Mouse (Mus musculus) cerebellum, postnatal 14 days (tissue): ENCODE measurements at regions not wholly inside any gene's neighbourhood (a gene's known extent, or its start where the extent isn't known, plus 50 kb on each side); places are given as distances from the start of the nearest gene placed in this dataset.
"Not testable (repeated sequence)": the region's sequence is repeated elsewhere in the genome, so short reads cannot be mapped to it uniquely, and the experiment has no call there.

Experiments used
- DNase-seq, 2 experiments: peaks; one replicate each; pipeline ENCODE4 v3.0.0; 2021; ENCODE audit warnings: mixed read lengths in 2 of 2

GRCm38 (mm10) chr6:95058017-95058416, 59.0 kb upstream of the Kbtbd8 start:
- DNase-seq: peak; percentile 40 to 64

- DNase-seq: no peak
Observed at GRCm38 (mm10) chr6:95056222-95056621, 60.8 kb upstream of the Kbtbd8 start.

DNA sequence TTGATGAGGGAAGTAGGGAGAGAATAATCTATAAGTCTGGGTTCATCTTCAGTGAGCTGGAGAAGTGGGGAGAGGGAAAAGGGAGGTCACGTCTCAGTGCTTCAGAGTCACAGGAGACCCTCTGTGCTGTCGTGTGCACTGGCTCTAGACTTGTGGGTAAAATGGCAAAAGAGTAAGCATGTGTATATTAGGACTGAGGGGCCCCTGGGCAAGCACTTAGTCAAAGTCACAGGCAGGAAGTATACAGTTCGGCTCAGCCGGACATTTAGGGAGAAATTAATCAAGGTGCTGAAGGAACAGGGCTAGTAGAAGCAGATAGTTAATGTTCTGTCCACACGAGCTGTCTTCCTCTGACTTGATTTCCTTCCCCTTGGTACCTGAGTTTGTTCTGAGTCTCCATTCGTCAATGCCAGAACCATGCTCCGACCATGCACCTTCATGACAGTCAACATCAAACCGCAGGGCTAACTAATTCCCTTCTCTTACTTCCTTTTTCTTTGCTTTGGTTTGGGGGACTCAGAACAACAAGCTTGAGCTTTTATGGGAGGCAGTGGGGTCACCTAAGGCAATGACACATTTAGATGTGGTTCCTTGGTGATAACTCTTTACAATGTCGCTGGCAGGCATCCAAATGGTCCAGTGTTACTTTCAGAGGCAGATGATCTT, 63.2 kb upstream of the Kbtbd8 start:
- no peak for DNase-seq

- DNase-seq: not testable (repeated sequence)
Observed at GRCm38 (mm10) chr6:95041351-95041750, 75.7 kb upstream of the Kbtbd8 start.

DNA sequence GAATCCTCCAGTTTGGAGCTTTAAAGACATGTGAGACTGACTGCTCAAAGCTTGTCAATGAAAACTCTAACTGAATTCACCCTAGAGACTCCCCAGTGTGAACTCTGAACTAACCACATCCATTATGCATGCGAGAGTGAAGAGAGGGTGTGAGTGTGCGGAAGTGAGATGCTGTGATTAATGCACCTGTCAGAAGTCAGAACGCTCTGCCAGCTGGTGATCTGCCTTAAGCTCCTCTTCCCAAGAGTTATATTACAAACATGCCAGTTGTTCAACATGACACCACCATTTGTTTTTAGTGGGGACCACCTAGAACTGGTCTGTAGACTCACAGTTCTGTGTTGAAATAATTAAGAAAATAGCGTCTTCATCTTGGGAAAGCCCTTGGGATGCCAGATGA, 92.8 kb upstream of the Kbtbd8 start:
- no peak for DNase-seq

DNA sequence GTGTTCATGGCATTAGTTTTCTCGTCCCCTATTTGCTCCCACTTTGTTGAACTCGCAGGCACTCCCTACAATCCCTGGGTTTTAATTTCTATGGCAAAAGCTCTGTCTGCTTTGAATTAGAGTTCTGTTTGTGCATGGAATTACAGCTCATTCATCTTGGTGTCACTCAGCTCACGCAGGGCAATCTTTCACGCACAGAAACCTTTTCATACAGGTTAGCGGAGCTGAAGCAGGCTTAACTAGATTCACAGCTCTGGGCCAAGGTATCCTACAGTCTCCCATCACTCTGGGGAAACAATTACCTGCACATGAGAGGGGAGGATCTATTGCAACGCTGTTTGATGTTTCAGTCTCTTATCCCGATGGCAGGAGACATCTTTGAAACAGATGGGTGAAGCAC, 95.3 kb upstream of the Kbtbd8 start:
- no peak for DNase-seq

DNA sequence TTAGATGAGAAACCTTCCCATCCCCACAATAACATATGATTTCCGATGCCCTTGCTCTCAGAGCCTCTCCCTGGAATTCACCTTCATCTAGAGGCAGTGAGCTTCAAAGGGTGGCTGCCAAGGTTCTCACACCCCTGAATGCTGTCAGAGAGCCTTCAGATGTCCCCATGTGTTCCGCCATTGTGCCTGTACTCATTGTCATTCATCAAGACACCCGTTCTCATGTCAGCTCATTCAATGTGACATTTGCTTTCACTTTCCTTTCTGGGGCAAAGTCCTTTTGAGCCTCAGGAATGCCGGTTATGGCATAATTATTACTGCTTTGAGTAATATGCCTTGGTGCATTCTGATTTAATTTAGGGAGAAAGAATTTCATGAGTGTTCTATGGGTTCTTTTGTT, 99.1 kb upstream of the Kbtbd8 start:
- DNase-seq: no peak

- no peak for DNase-seq
Observed at GRCm38 (mm10) chr6:95017484-95017883, 99.6 kb upstream of the Kbtbd8 start.

DNA sequence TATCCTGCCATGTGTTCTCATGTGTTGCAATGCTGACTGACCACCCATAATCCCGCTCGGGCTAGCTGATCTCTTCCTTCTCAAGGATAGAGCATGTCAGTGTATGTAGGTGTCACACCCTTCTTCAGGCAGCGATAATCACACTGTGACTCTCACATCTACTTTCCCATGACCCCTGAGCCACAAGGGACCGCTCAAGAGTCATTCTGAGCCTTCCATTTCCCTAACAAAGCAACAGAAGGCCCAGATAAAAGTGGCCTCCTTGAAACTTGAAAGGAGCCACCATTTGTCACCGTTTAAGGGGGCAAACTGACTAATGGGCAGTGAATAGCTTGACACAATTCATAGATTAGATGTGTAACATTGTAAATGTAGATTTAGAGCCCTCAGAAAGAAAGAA, 103.9 kb upstream of the Kbtbd8 start:
- no peak for DNase-seq

- no peak for DNase-seq
Observed at GRCm38 (mm10) chr6:95006485-95006884, 110.6 kb upstream of the Kbtbd8 start.

- no peak for DNase-seq
Observed at GRCm38 (mm10) chr6:95003716-95004115, 113.3 kb upstream of the Kbtbd8 start.

GRCm38 (mm10) chr6:94999562-94999961, 117.5 kb upstream of the Kbtbd8 start:
- no peak for DNase-seq

DNA sequence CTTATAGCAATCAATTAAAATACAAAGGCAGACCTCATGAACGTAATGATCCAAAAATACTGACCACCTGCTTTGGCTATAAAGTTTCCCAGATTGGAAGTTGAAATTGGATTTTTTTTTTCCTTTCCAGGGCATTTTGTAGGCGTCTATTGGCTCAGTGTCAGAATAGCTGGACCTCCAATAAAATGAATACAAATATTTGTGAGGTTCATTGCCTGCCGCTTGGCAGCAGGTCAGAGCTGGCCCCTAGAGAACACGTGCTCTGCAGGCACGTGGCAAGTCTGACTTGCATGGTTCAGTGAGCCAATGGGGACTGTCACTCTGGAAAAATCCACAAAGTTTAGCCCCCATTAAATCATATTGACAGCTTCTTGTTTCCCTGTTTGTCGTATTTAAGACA, 118.0 kb upstream of the Kbtbd8 start:
- peak; percentile 17 to 29 for DNase-seq

DNA sequence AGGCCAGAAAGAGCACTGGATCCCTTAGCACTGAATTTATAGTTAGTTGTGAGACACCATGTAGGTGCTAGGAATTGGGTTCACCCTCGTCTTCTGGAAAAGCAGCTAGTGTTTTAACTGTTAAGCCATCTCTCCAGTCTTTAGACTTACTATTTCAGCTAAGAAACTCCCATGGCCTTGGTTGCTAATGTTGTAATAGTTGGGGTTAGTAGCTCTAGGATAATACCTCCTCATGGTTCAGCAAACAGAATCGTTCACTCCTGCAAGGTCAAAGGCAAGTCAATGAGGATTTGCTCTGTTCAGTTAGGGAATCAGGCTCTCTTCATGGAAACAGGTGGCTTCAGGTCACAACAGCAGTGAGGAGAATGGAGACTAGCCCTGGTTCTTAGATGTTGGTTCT, 118.7 kb upstream of the Kbtbd8 start:
- no peak for DNase-seq

DNA sequence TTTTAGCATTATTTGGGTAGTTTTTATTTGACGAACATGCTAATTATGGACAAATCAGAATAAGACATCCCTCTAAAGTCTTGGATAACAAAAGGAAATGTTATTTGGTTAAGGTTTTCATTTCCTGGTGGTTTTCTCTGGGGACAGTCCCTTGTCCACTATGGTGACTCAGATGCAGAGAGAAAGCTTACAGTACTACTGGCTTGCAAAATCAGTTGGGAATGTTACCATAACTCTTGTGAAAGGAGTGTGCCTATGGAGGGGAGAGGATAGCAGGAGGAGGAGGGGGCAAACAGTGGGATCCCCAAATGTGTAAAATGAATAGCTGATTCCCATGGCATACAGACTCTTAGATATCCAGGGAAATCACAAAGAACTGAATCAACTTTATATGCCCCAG, 122.7 kb upstream of the Kbtbd8 start:
- no peak for DNase-seq

DNA sequence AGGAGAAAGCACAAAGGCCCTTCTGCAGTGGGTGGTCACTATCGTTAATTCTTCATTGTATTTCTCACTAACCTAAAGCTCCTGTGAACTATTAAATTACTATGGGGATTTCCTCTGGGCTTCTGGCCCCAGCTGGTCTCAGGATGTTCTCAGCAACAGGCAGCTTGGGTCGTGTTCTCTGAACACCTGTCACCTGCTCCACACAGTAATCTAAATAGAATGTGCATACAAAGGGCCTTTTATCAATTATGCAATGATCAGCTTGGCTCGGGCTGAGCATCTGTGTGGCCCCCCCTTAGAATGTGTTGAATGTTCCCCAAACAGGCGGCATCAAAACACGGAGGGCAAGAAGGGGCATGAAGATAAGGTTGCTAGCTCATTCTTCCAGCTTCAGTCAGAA, 129.6 kb upstream of the Kbtbd8 start:
- no peak for DNase-seq

DNA sequence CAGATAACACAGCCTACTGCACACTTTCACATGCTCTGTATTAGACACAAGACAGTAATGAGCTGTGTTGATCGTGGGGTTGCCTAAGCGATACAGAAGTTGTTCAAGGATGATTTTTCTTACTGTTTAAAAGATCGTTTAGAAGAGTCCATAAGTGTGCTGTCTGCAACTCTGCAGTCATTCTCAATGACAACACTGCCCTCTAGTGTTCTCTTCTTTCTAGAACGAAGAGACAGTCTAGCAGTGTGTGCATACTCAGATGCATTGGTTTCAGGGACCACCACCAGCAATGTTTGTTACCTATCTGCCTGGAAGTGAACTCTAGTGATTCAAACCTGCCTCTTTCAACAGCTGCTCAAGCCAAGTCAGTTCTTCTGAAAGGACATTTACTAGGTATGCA, 130.7 kb upstream of the Kbtbd8 start:
- peak; percentile 37 to 61 for DNase-seq

GRCm38 (mm10) chr6:94984411-94984895, 132.6 kb upstream of the Kbtbd8 start:
- DNase-seq: no peak

DNA sequence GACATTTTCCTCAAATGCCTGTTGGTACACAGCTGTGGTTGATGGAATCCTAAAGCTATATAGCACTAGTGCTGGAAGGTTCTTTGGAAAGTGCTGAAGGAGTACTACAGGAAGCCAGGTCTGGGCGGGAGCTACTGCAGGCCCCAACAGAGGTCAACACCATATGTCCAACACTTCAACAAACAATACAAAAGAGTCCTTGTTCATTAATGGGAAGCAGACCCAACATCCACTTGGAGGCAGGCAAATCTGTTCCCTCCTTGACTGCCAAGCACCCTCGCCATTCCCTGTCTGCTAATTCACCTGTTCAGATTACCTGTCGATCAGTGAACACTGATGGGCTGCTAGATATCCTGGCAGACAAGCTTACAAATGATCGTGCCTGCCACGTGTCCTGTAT, 148.4 kb upstream of the Kbtbd8 start:
- DNase-seq: no peak

DNA sequence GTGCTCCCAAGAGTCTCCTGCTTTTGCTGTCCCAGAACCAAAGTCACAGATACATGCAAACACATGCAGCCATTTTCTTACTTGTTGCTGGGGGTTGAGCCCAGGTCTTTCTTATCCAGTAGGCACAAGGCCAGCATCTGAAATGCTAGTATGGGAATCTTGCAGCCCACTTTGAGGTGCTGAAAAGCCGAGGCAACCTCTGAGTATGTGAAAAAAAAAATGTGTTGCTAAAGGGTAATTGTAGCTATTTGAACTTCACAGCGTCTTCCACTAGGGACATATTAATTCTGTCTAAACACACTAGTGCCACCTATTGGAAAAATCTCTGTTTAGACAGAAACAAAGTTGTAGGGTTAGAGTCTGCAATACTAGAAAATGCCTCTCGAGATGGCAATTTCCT, 150.1 kb upstream of the Kbtbd8 start:
- DNase-seq: peak; percentile 10 to 30

DNA sequence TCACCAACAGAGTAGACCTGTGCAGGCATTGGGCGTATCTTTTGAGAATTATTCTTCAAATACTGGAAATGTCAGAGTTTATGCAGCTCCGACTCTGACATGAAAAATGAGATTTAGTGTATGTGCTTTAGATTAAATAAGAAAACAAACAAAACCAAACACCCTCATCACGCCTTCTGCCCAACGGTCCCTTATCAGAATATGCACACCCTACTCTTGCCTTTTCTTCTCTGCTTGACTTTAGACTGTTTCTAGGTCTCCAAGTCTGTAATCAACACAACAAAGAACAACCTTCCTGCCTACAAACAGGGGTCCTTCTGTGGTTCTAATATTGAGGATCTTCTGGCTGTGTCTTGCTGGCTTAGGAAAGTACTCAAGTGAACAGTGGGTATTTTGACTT, 153.8 kb upstream of the Kbtbd8 start:
- DNase-seq: no peak

GRCm38 (mm10) chr6:94962411-94963087, 154.5 kb upstream of the Kbtbd8 start:
- no peak for DNase-seq

- DNase-seq: no peak
Observed at GRCm38 (mm10) chr6:94961821-94962220, 155.2 kb upstream of the Kbtbd8 start.

GRCm38 (mm10) chr6:94957990-94958389, 159.1 kb upstream of the Kbtbd8 start:
- DNase-seq: no peak
